16 mouse cellular contexts compared by ENCODE assay signal in the genomic region with DNA sequence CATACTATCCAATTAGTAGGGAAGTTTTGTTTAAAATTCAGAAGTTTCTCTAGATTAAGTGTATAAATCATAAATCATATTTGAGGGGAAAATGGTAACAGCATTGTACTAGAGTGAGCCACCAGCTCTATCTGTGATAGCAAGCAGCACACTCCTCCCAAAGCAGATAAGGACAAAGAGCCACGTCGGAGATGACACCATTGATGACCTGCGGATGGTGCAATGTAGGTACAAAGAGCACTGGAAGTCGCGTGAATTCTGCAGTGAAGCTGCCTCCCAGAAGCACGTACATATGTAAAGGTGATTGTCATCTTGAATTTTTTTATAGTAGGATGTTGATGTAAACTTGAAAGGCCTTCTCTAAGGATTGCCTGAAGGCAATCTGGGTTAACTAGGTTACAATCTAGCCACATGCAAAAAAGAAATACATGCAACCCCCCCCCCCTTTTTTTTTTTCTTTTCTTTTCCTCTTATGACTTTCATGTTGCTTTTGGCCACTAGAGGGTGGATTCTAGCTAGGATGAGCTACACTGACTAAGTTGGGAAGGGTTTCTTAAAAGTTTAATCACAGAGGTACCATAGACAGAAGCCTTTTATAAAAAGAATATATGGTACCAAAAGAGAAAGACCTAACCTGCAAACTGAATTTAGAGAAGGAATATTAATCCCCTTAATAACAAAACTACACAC.
DNase-seq lines count a peak whose midpoint lies in the region; ATAC-seq and TF ChIP-seq lines count a peak whose summit lies in the region.
"Had no signal": no experiment of that assay in that cellular context is flagged by ENCODE, and none has a peak within 500 bp of the region (broad histone marks: within the 10 kb centered on the region; RNA-seq: fewer than 3 reads in every experiment).

No protein-coding gene starts in this region.

- no peak overlapping the region for H3K4me3 ChIP-seq in liver, embryonic 16.5 days (ENCODE audit: low read depth, low read length)
- no peak overlapping the region for H3K4me3 ChIP-seq in liver, embryonic 12.5 days
- H3K4me3 ChIP-seq in ES-E14 (ENCODE audit: insufficient read depth in 1 of 2, low read depth in 1 of 2, low read length in 2 of 2, poor library complexity in 1 of 2, severe bottlenecking in 1 of 2), result no peak overlapping the region
- H3K4me3 ChIP-seq in embryonic facial prominence, embryonic 14.5 days (ENCODE audit: low read depth, low read length), result no peak overlapping the region
- H3K4me3 ChIP-seq: heart, embryonic 12.5 days; lung, embryonic 15.5 days; midbrain, embryonic 12.5 days; neural tube, embryonic 15.5 days had no signal

- H3K9ac ChIP-seq in liver, embryonic 16.5 days (ENCODE audit: low read depth, low read length), result no peak overlapping the region
- no peak overlapping the region for H3K9ac ChIP-seq in liver, embryonic 12.5 days
- H3K9ac ChIP-seq in ES-E14 (ENCODE audit: insufficient read depth, low read depth, low read length, poor library complexity, severe bottlenecking), result no peak overlapping the region
- no peak overlapping the region for H3K9ac ChIP-seq in embryonic facial prominence, embryonic 14.5 days (ENCODE audit: low read depth, low read length)
- H3K9ac ChIP-seq: heart, embryonic 12.5 days; lung, embryonic 15.5 days; midbrain, embryonic 12.5 days; neural tube, embryonic 15.5 days had no signal

- in situ Hi-C loops in ES-E14 (cut with MboI; ENCODE audit: low sequenced_read_pairs in 2 of 2, unreplicated experiment in 2 of 2), result no loop called here

- no peaks in the 10 kb centered on the region for H3K9me3 ChIP-seq in liver, embryonic 16.5 days (replicated peaks; ENCODE audit: control insufficient read depth, low read length)
- no peaks in the 10 kb centered on the region for H3K9me3 ChIP-seq in liver, embryonic 12.5 days (replicated peaks)
- no peaks in the 10 kb centered on the region for H3K9me3 ChIP-seq in ES-E14 (ENCODE audit: control insufficient read depth, insufficient read depth, low read depth, low read length)
- no peaks in the 10 kb centered on the region for H3K9me3 ChIP-seq in embryonic facial prominence, embryonic 14.5 days (ENCODE audit: control insufficient read depth, low read length)
- H3K9me3 ChIP-seq: heart, embryonic 12.5 days; lung, embryonic 15.5 days; neural tube, embryonic 15.5 days had no signal

- 60% methylated on average over 6 of the region's 6 CpGs for WGBS in liver, embryonic 16.5 days (ENCODE audit: insufficient replicate concordance)
- 61% methylated on average over 6 of the region's 6 CpGs for WGBS in liver, embryonic 12.5 days (ENCODE audit: insufficient replicate concordance)
- 82% methylated on average over 6 of the region's 6 CpGs for WGBS in embryonic facial prominence, embryonic 14.5 days

- peak; percentile 71 for DNase-seq in heart, adult 11 months
- no peak for DNase-seq in heart, adult 8-10 months (ENCODE audit: low spot score)
- no peak for DNase-seq in ES-E14 (ENCODE audit: low read depth, low spot score)
- DNase-seq in embryonic facial prominence, embryonic 14.5 days (ENCODE audit: low spot score), result peak; percentile 25
- no peak for DNase-seq in layer of hippocampus, adult 9-10 months (ENCODE audit: low spot score)
- no peak for DNase-seq in spleen, postnatal 36 days (ENCODE audit: low spot score in 2 of 2)
- DNase-seq: cerebellum, adult 8-10 months; kidney, postnatal 14 days; right cerebral cortex, postnatal 14 days had no signal

- H3K27me3 ChIP-seq in liver, embryonic 16.5 days (ENCODE audit: control insufficient read depth, insufficient read depth, low read depth, low read length), result no peaks in the 10 kb centered on the region
- H3K27me3 ChIP-seq in liver, embryonic 12.5 days (replicated peaks), result no peaks in the 10 kb centered on the region
- H3K27me3 ChIP-seq in embryonic facial prominence, embryonic 14.5 days (replicated peaks; ENCODE audit: control insufficient read depth, insufficient read depth, low read length), result no peaks in the 10 kb centered on the region
- H3K27me3 ChIP-seq: heart, embryonic 12.5 days; lung, embryonic 15.5 days; midbrain, embryonic 12.5 days; neural tube, embryonic 15.5 days had no signal

- no peaks in the 10 kb centered on the region for H3K4me1 ChIP-seq in liver, embryonic 16.5 days (ENCODE audit: control insufficient read depth, low read depth, low read length)
- H3K4me1 ChIP-seq in liver, embryonic 12.5 days, result no peaks in the 10 kb centered on the region
- no peaks in the 10 kb centered on the region for H3K4me1 ChIP-seq in ES-E14 (ENCODE audit: control insufficient read depth in 2 of 2, insufficient read depth in 2 of 2, low read length in 2 of 2, poor library complexity in 1 of 2)
- no peaks in the 10 kb centered on the region for H3K4me1 ChIP-seq in embryonic facial prominence, embryonic 14.5 days (ENCODE audit: control insufficient read depth, insufficient read depth, low read length)
- H3K4me1 ChIP-seq: heart, embryonic 12.5 days; lung, embryonic 15.5 days; midbrain, embryonic 12.5 days; neural tube, embryonic 15.5 days had no signal

- peak; percentile 32; the same call in 1 of the 2 replicates for ATAC-seq in liver, embryonic 16.5 days (ENCODE audit: low read depth)
- ATAC-seq in liver, embryonic 12.5 days, result no peak
- ATAC-seq in embryonic facial prominence, embryonic 14.5 days (ENCODE audit: low read depth), result no peak
- ATAC-seq: CD4-positive, CD25-positive, alpha-beta regulatory T cell, adult 4 months had no signal

- H3K27ac ChIP-seq in liver, embryonic 16.5 days (ENCODE audit: low read length), result no peak overlapping the region
- H3K27ac ChIP-seq in liver, embryonic 12.5 days, result no peak overlapping the region
- no peak overlapping the region for H3K27ac ChIP-seq in ES-E14 (ENCODE audit: insufficient read depth, low read depth, low read length, poor library complexity, severe bottlenecking)
- H3K27ac ChIP-seq in embryonic facial prominence, embryonic 14.5 days (replicated peaks; ENCODE audit: low read depth, low read length), result no peak overlapping the region
- H3K27ac ChIP-seq: lung, embryonic 15.5 days; midbrain, embryonic 12.5 days; neural tube, embryonic 15.5 days had no signal

- H3K36me3 ChIP-seq in liver, embryonic 16.5 days (ENCODE audit: control insufficient read depth, insufficient read depth), result no peaks in the 10 kb centered on the region
- no peaks in the 10 kb centered on the region for H3K36me3 ChIP-seq in liver, embryonic 12.5 days
- H3K36me3 ChIP-seq in ES-E14 (ENCODE audit: control insufficient read depth, insufficient read depth, low read length, poor library complexity, severe bottlenecking), result no peaks in the 10 kb centered on the region
- no peaks in the 10 kb centered on the region for H3K36me3 ChIP-seq in embryonic facial prominence, embryonic 14.5 days (ENCODE audit: control insufficient read depth, insufficient read depth, low read length)
- H3K36me3 ChIP-seq: heart, embryonic 12.5 days; lung, embryonic 15.5 days; midbrain, embryonic 12.5 days had no signal

- no peak overlapping the region for H3K4me2 ChIP-seq in liver, embryonic 16.5 days (ENCODE audit: low read depth, low read length)
- no peak overlapping the region for H3K4me2 ChIP-seq in liver, embryonic 12.5 days
- H3K4me2 ChIP-seq in embryonic facial prominence, embryonic 14.5 days (ENCODE audit: low read depth, low read length), result no peak overlapping the region
- H3K4me2 ChIP-seq: heart, embryonic 12.5 days; lung, embryonic 15.5 days; midbrain, embryonic 12.5 days; neural tube, embryonic 15.5 days had no signal

TF ChIP-seq in ES-E14, 5 proteins besides CTCF, POLR2A, EP300 and RAD21:
- TF ChIP-seq ZNF384 (IDR thresholded peaks at IDR 0.05; ENCODE audit: low read depth, low read length) (peak; percentile 38; the same call in 1 of the 2 replicates), MAFK (IDR thresholded peaks at IDR 0.05; ENCODE audit: insufficient read depth, low read depth, low read length) (no peak)

Comparison
In these comparisons a context has a peak if more than half of its experiments do, and no peak if none do; other contexts are left out.
1. DNase-seq: peak in heart, adult 11 months (single experiment) and embryonic facial prominence, embryonic 14.5 days (single experiment); none in heart, adult 8-10 months (single experiment), ES-E14 (single experiment), layer of hippocampus, adult 9-10 months (single experiment) and spleen, postnatal 36 days (0 of 2).